Mouse (Mus musculus): ENCODE data around the gene E130218I03Rik. TPM values are rescaled to one million over a fixed set of nuclear protein-coding genes. Genes with fewer than 3 reads are reported as not detected.

The E130218I03Rik gene
- polyA plus RNA-seq (2016; fragmentation: Nextera tagmentation; extraction: Ambion mirVana): 0.52 and 0.74 TPM in 2 replicates

DNA sequence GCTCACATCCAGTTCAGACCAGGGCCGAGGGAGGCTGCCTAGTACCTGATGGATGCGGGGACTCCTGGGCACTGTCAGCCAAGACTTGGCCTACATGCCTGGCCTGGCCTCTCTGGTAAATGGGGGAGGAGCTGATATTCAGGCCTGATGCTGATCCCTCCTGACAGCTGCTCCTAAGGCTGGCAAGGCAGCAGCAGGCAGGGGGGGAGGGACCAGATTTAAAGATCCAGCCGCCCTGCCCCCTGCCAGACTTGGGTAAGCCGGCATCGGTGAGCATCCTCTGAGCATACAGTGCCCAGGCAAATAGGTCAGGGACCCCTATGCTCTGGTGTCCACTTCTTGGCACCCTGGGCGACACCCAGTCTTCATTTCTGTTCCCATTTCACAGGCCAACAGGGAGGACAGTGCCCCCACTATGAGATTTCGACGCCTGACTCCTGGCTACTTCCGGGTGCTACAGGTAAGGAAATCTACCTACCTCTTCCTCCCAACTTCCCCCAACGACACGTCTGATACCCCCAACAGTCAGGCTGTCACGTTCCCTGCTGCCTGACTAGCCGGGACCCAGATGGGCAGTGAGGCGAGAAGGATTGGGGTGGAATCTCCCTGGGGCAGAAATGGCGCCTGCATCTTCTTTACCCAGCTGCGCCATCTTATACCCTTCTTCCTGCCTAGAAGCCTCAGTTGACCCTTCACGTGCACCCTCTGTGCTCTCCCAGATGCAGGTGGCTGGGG is at the start of gene E130218I03Rik:
Gene E130218I03Rik, plus strand, starts transcription at position 147 of the 735 bp plus-strand sequence.
- 93% methylated on average over 17 of the region's 17 CpGs for WGBS
- Histone ChIP-seq H3K36me3 (replicated peaks) (peaks cover 6% of the 10 kb centered on the region; the same call in 1 of the 2 replicates), H3K4me3 (replicated peaks) (peak within 1 kb of the TSS; percentile 70), H3K9me3 (no peaks in the 10 kb centered on the region), H3K27ac (no peak within 1 kb of the TSS), H3K4me2 (peak within 1 kb of the TSS; percentile 93), H3K9ac (peak within 1 kb of the TSS; percentile 76; the same call in 1 of the 2 replicates), H3K27me3 (peaks cover 30% of the 10 kb centered on the region), H3K4me1 (peaks cover 24% of the 10 kb centered on the region)
- ATAC-seq (ENCODE audit: low FRiP score): no peak

DNA sequence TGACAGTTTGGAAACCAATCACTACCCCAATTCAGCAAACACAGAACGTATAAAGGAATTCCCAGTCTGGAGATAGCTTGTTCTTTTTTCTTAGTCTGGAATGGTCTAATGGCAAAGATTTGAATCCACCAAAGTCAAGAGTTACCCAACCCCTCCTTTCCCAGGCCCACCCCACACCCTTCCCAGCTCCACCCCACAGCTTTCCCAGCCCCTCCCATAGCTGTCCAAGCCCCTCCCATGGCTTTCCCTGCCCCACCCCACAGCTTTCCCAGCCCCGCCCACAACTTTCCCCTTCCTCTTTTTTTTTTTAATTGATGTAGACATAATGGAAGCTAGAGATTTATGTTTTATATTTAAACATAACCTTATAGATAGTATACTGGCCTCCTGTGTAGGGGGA is 44.1 kb upstream of the E130218I03Rik start:
- Histone ChIP-seq H3K4me1 (no peaks in the 10 kb centered on the region), H3K27me3 (no peaks in the 10 kb centered on the region), H3K36me3 (replicated peaks) (no peaks in the 10 kb centered on the region), H3K4me3 (replicated peaks) (no peak overlapping the region), H3K9ac (no peak overlapping the region), H3K27ac (no peak overlapping the region), H3K9me3 (no peaks in the 10 kb centered on the region), H3K4me2 (no peak overlapping the region)
- ATAC-seq (ENCODE audit: low FRiP score): no peak
- WGBS: 74% methylated on average over 2 of the region's 2 CpGs

GRCm38 (mm10) chr4:134202904-134203303 is 40.6 kb upstream of the E130218I03Rik start, which contains the start of gene Gm7534:
Gene Gm7534 (minus strand): TSS chr4:134203004.
- H3K4me1 ChIP-seq: no peaks in the 10 kb centered on the region

DNA sequence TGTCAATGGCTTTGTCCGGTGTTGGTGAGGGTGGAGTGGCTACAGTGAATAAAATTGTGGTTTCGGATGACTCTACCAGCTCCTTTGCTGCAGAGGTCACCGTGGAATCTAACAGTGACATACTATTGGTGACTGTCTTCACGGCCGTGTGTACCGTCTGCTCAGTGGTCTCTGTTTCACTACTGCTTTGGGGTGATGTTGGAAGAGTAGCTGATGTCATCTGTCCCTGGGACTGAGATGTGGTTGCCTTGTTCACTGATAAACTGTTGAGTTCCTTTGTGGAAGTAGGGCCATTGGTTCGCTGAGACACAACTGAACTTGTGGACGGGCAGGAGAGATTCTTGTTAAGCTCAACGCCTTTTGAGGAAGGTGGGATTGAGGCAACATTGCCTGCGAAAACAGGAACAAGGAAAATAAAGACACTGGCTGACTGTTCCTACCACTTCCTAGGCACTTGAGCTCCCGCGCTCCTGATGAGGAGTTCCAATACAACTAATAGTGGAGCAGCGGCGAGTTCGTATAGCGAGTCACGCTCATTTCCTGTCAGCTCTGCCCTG is 40.0 kb upstream of the E130218I03Rik start:
- no peak overlapping the region for H3K27ac ChIP-seq
- H3K4me3 ChIP-seq (replicated peaks): no peak overlapping the region
- no peak overlapping the region for H3K9ac ChIP-seq
- H3K9me3 ChIP-seq: no peaks in the 10 kb centered on the region
- no peaks in the 10 kb centered on the region for H3K27me3 ChIP-seq
- WGBS: 91% methylated on average over 17 of the region's 17 CpGs
- ATAC-seq (ENCODE audit: low FRiP score): no peak
- no peak overlapping the region for H3K4me2 ChIP-seq
- H3K36me3 ChIP-seq (replicated peaks): no peaks in the 10 kb centered on the region
- H3K4me1 ChIP-seq: no peaks in the 10 kb centered on the region

More at GRCm38 (mm10) chr4:134202904-134203303, 40.6 kb upstream of the E130218I03Rik start, which contains the start of gene Gm7534:
- Histone ChIP-seq H3K9me3 (no peaks in the 10 kb centered on the region), H3K27me3 (no peaks in the 10 kb centered on the region), H3K4me2 (no peak within 1 kb of the TSS), H3K4me3 (replicated peaks) (no peak within 1 kb of the TSS), H3K27ac (no peak within 1 kb of the TSS), H3K9ac (no peak within 1 kb of the TSS), H3K36me3 (replicated peaks) (no peaks in the 10 kb centered on the region)
- ATAC-seq (ENCODE audit: low FRiP score): no peak
- 91% methylated on average over 4 of the region's 4 CpGs for WGBS

DNA sequence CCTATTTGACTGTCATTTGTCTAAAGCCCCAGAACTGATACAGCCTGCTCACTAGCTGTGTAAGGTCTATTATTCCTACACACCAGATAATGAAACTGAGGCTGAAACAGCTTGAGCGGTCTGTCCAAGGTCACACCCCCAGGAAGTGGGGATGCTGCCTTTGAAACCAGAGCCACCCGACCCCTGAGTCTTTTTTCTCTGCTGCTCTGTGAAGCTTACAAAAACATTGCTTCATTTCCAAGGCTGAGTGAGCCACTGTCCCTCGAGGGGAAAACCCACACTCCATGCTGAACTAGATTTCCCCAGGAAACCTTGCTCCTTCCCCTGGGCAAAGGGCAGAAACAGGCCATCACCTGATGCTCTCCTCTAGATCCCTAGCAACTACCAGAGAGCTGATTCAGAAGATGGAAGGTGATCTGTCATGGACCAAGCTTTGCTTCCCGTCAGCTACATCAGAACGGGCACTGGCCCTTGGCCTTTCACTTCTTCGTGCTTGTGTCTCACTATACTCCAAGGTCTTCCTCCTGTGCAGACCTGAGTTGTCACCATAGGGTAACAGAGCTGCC is 36.9 kb upstream of the E130218I03Rik start:
- H3K4me3 ChIP-seq (replicated peaks): no peak overlapping the region
- ATAC-seq (ENCODE audit: low FRiP score): no peak
- H3K9me3 ChIP-seq: no peaks in the 10 kb centered on the region
- no peak overlapping the region for H3K9ac ChIP-seq
- no peak overlapping the region for H3K27ac ChIP-seq
- H3K27me3 ChIP-seq: 0 out of 2 replicates have a peak, but pooled peaks cover 5% of the 10 kb centered on the region
- WGBS: 71% methylated on average over 6 of the region's 6 CpGs
- H3K4me1 ChIP-seq: no peaks in the 10 kb centered on the region
- no peak overlapping the region for H3K4me2 ChIP-seq
- H3K36me3 ChIP-seq (replicated peaks): no peaks in the 10 kb centered on the region

DNA sequence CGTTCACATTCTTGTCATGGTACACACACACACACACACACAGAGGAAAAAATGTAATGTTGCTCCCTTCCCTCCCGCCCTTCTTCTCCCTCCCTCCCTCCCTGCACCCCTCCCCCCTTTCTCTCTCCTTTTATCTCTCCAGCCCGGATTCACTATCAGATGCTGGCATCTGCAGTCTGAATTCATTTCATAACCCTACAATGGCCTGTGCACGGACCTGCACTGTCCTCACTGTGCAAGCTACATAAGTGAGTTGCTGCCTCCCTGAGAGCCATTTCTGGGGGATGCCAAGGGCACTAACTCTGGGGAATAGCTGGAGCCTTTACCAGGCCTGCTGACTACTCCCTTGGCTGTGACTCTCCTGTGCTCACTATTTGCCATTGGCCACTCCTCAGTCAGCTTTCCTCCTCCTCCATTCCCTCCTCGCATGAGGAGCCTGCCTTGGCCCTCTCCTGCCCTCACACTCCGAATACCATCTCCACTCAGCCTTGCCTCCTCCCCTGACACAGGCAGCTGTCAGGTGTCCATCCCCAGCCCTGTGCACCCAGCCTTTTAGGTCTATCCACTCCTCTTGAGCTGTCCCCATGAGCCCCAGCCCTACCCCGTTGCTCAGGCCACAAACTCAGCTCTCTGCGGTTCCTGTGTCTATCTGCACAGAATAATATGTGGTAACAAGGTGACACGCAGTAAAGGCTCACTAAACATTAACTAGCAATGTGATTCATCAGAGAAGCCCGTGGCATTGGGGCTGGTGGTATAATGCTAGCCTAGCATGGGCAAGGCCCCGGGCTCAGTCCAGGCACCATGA is 20.5 kb upstream of the E130218I03Rik start:
- no peak for ATAC-seq (ENCODE audit: low FRiP score)
- no peak overlapping the region for H3K4me2 ChIP-seq
- H3K9me3 ChIP-seq: no peaks in the 10 kb centered on the region
- 77% methylated on average over 10 of the region's 11 CpGs for WGBS
- H3K9ac ChIP-seq: no peak overlapping the region
- no peaks in the 10 kb centered on the region for H3K36me3 ChIP-seq (replicated peaks)
- 0 out of 2 replicates have a peak, but pooled peaks cover 3% of the 10 kb centered on the region for H3K27me3 ChIP-seq
- H3K4me3 ChIP-seq (replicated peaks): no peak overlapping the region
- no peak overlapping the region for H3K27ac ChIP-seq
- no peaks in the 10 kb centered on the region for H3K4me1 ChIP-seq

DNA sequence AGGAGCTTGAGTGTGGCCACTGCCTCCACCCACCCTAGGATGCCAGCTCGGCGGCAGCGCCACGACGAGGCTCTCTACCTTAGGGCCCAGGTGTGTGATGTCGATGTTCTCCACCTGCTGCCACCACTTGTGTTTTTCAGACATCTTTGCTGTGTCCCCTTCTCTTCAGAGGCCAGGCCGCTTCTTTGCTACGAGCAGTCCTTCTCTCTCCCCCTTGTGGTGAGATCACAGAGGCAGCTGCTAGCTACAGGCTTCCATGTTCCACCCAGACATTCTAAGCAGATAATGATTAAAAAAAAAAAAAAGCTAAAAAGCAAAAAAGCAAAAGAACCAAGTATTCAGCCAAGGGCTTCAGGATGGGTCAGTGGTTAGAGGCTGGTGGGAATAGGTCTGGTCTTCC is 16.3 kb upstream of the E130218I03Rik start, which contains the start of gene Catsper4:
Gene Catsper4, minus strand, starts transcription at position 190 of the 400 bp plus-strand sequence.
- 78% methylated on average over 8 of the region's 8 CpGs for WGBS
- Histone ChIP-seq H3K36me3 (replicated peaks) (no peaks in the 10 kb centered on the region), H3K27ac (no peak within 1 kb of the TSS), H3K4me1 (no peaks in the 10 kb centered on the region), H3K9ac (no peak within 1 kb of the TSS), H3K27me3 (0 out of 2 replicates have a peak, but pooled peaks cover 3% of the 10 kb centered on the region), H3K9me3 (no peaks in the 10 kb centered on the region), H3K4me3 (replicated peaks) (no peak within 1 kb of the TSS), H3K4me2 (no peak within 1 kb of the TSS)
- no peak for ATAC-seq (ENCODE audit: low FRiP score)

DNA sequence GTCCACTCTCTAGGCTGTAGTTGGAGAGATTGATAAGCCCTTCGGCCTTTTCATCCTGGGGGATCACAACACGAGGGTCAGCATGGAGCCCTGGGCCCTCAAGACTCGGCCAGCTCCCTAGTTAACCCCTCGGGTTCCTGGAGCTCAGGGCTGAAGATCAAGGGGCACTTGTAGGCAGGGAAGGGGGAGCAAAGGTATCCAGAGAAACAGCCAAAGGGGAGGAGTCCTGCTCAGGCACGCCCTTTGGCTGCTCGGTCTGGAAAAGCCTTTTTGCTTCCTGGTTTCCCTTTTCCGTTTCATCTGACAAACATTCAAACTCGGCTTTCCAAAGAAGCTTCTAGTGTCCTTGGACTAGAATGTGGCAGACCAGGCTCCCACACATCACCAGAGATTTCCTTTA is 13.0 kb upstream of the E130218I03Rik start:
- WGBS: 35% methylated on average over 8 of the region's 8 CpGs
- Histone ChIP-seq H3K9ac (no peak overlapping the region), H3K4me1 (0 out of 2 replicates have a peak, but pooled peaks cover 6% of the 10 kb centered on the region), H3K27ac (no peak overlapping the region), H3K36me3 (replicated peaks) (no peaks in the 10 kb centered on the region), H3K27me3 (no peaks in the 10 kb centered on the region), H3K4me2 (no peak overlapping the region), H3K9me3 (no peaks in the 10 kb centered on the region), H3K4me3 (replicated peaks) (no peak overlapping the region)
- ATAC-seq (ENCODE audit: low FRiP score): no peak

DNA sequence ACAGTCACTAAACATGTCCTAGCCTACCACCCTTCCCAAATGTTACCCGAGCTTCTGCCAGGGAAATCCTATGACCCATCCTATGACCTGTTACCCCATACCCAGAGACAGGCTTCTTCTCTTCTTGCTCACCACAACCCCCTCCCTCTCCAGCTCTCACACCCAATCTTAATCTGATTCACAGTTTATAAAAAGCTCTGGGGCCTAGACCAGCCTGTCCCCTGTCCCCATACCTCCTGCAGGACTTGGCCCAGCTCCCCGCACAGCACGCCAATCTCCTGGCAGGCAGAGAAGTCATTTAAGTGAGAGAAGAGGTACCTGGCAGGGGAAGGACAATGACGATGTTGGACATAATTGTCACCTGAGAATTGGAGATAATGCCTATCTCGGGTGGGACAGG is 8.6 kb upstream of the E130218I03Rik start:
- H3K4me1 ChIP-seq: peaks cover 12% of the 10 kb centered on the region
- H3K9ac ChIP-seq: no peak overlapping the region
- no peak overlapping the region for H3K27ac ChIP-seq
- WGBS: 84% methylated on average over 5 of the region's 5 CpGs
- H3K27me3 ChIP-seq: peaks cover 27% of the 10 kb centered on the region
- H3K36me3 ChIP-seq (replicated peaks): no peaks in the 10 kb centered on the region
- ATAC-seq (ENCODE audit: low FRiP score): no peak
- H3K9me3 ChIP-seq: no peaks in the 10 kb centered on the region
- H3K4me3 ChIP-seq (replicated peaks): no peak overlapping the region
- H3K4me2 ChIP-seq: no peak overlapping the region

GRCm38 (mm10) chr4:134237582-134238278 is 5.7 kb upstream of the E130218I03Rik start:
- Histone ChIP-seq H3K4me1 (peaks cover 7% of the 10 kb centered on the region), H3K27ac (no peak overlapping the region), H3K9ac (peak overlapping the region; percentile 21; the same call in 1 of the 2 replicates), H3K4me2 (peak overlapping the region; percentile 31; the same call in 1 of the 2 replicates), H3K4me3 (replicated peaks) (no peak overlapping the region; the same call in 1 of the 2 replicates), H3K36me3 (replicated peaks) (no peaks in the 10 kb centered on the region), H3K9me3 (no peaks in the 10 kb centered on the region), H3K27me3 (peaks cover 27% of the 10 kb centered on the region)
- no peak for ATAC-seq (ENCODE audit: low FRiP score)
- WGBS: 28% methylated on average over 19 of the region's 19 CpGs

DNA sequence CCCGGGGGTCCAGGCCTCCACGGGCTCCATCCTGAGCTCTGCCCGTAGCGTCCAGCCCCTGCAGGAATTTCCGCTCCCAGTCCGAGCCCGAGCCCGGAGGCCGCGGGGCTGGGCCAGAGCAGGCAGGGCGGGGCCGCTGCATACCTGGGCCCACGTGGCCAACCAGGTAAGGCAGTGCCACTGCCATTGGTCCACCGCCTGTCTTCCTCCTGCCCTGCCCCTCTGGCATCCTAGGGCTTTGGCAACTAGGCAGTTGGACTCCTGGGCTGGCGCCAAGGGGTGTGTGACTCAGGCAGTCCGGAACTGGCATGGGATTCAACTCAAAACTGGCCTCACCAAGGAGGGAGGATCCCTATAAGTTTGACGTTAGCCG is 5.2 kb upstream of the E130218I03Rik start, which contains the start of gene Cnksr1:
Gene Cnksr1, minus strand, starts transcription at position 121 of the 373 bp plus-strand sequence.
- Histone ChIP-seq H3K36me3 (replicated peaks) (peaks cover 3% of the 10 kb centered on the region; the same call in 1 of the 2 replicates), H3K9me3 (no peaks in the 10 kb centered on the region), H3K9ac (peak within 1 kb of the TSS; percentile 21; the same call in 1 of the 2 replicates), H3K4me1 (peaks cover 6% of the 10 kb centered on the region), H3K27me3 (peaks cover 27% of the 10 kb centered on the region), H3K27ac (no peak within 1 kb of the TSS), H3K4me3 (replicated peaks) (peak within 1 kb of the TSS; percentile 16), H3K4me2 (peak within 1 kb of the TSS; percentile 31)
- 4% methylated on average over 18 of the region's 18 CpGs for WGBS
- no peak for ATAC-seq (ENCODE audit: low FRiP score)
